Mouse (Mus musculus): Measurements from ENCODE around the gene Prss43. TPM values are rescaled to one million over a fixed set of nuclear protein-coding genes. Genes with fewer than 3 reads are reported as not detected.

Gene Prss43
- total and polyA plus RNA-seq, 3 experiments = not detected

DNA sequence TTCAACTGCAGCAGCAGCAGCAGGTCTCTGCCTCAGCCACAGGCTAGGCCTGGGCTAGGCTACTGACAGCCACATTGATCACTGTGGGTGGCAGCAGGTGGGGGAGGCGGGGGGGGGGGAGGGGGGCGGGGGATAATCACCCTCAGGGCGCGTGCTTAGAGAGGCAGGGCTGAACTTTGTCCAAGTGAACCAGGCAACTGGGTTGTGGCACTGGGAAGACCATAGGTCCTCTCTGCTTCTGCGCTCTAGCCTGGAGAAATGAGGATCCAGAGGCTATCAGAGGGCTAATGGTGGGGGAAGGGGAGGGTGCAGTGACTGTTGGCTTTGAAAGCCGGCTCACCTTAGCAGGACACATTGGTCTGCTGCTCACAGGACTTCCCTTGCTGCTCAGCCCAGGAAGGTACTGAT is 48.8 kb downstream of the Prss43 start:
- no peak overlapping the region for H3K4me3 ChIP-seq (replicated peaks in 1 of 3; ENCODE audit: low read depth in 2 of 3, low read length in 2 of 3, poor library complexity in 1 of 3)
- TF ChIP-seq USF2 (conservative IDR thresholded peaks at IDR 0.05; ENCODE audit: low read depth, low read length) = no peak
- TF ChIP-seq USF1 (IDR thresholded peaks at IDR 0.05; ENCODE audit: low read depth, low read length) = no peak
- no peak for TF ChIP-seq RAD21 (IDR thresholded peaks at IDR 0.05; ENCODE audit: low read depth, low read length)
- TF ChIP-seq SIN3A (IDR thresholded peaks at IDR 0.05; ENCODE audit: low read length) = no peak
- no peak for TF ChIP-seq MYC (IDR thresholded peaks at IDR 0.05; ENCODE audit: low read depth, low read length)
- no peak for TF ChIP-seq MEF2A (IDR thresholded peaks at IDR 0.05; ENCODE audit: borderline replicate concordance, low read depth, low read length)
- TF ChIP-seq E2F4 (IDR thresholded peaks at IDR 0.05; ENCODE audit: insufficient replicate concordance, low read depth, low read length) = no peak
- TF ChIP-seq CTCF (conservative IDR thresholded peaks at IDR 0.05 in 1 of 2, IDR thresholded peaks at IDR 0.05 in 1 of 2; ENCODE audit: low read depth in 2 of 2, low read length in 2 of 2) = no peak
- no peak for TF ChIP-seq SMC3 (IDR thresholded peaks at IDR 0.05; ENCODE audit: low read depth, low read length)
- TF ChIP-seq ZMIZ1 (IDR thresholded peaks at IDR 0.05; ENCODE audit: low read depth, low read length) = no peak
- TF ChIP-seq TCF12 (IDR thresholded peaks at IDR 0.05; ENCODE audit: low read depth, low read length) = no peak
- no peak for TF ChIP-seq GABPA (IDR thresholded peaks at IDR 0.05; ENCODE audit: insufficient replicate concordance, low read depth, low read length)
- TF ChIP-seq ZNF384 (IDR thresholded peaks at IDR 0.05; ENCODE audit: low read depth, low read length) = no peak
- no peak for TF ChIP-seq TBP (conservative IDR thresholded peaks at IDR 0.05; ENCODE audit: low read depth, low read length)
- no peak for TF ChIP-seq ETS1 (conservative IDR thresholded peaks at IDR 0.05; ENCODE audit: low read depth, low read length)
- no peak for TF ChIP-seq POLR2AphosphoS2 (IDR thresholded peaks at IDR 0.05; ENCODE audit: low read depth, low read length)
- TF ChIP-seq UBTF (IDR thresholded peaks at IDR 0.05; ENCODE audit: low read depth, low read length) = no peak
- no peak for TF ChIP-seq JUN (IDR thresholded peaks at IDR 0.05; ENCODE audit: insufficient read depth, low read depth, low read length)
- TF ChIP-seq PAX5 (IDR thresholded peaks at IDR 0.05; ENCODE audit: low read length) = no peak
- H3K9me3 ChIP-seq (replicated peaks; ENCODE audit: low read length) = no peaks in the 10 kb centered on the region
- H3K9ac ChIP-seq (ENCODE audit: insufficient read depth, low read depth) = no peak overlapping the region
- no peaks in the 10 kb centered on the region for H3K4me1 ChIP-seq (ENCODE audit: control insufficient read depth in 1 of 2, insufficient read depth in 2 of 2)
- DNase-seq (ENCODE audit: extremely low read depth) = no peak
- no peak overlapping the region for H3K4me2 ChIP-seq (ENCODE audit: insufficient read depth, low read depth, poor library complexity, severe bottlenecking)
- H3K36me3 ChIP-seq (replicated peaks in 1 of 2; ENCODE audit: control insufficient read depth in 1 of 2, insufficient read depth in 1 of 2, low read length in 1 of 2) = no peaks in the 10 kb centered on the region
- in situ Hi-C loops (cut with MboI; ENCODE audit: low pct_ligation_motif_present, low pct_unique_long_range_greater_than_20kb, low sequenced_read_pairs) (loop anchor here (5.0 kb wide), 1 partner anchor 148 kb away; no protein-coding TSS in a partner anchor), dilution Hi-C loops (cut with MboI; ENCODE audit: extremely low pct_ligation_motif_present, extremely low pct_unique_long_range_greater_than_20kb, low sequenced_read_pairs) (no loop called here)
- no peaks in the 10 kb centered on the region for H3K79me2 ChIP-seq (replicated peaks; ENCODE audit: control insufficient read depth, extremely low read depth, insufficient read depth, poor library complexity, severe bottlenecking)
- peaks cover 17% of the 10 kb centered on the region for H3K27me3 ChIP-seq (replicated peaks)
- H3K27ac ChIP-seq (ENCODE audit: insufficient read depth, low read depth) = no peak overlapping the region

DNA sequence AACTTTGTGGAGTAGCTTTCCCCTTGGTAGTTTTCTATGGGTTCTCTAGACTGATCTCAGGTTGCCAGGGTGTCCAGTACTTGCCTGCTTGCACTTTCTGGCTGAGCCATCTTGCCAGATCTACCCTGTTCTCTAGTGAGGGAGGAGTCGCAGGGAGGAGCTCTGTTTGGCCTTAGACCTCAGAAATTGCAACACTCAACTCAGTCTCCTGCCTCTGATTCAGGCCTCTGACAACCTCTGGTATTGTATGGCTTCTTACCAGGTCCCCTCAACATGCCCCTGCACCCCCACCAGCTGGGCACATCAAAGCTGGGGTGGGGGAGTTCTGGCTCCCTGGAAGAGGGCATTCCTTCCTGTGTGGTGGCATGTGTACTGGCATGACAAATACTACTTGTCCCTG is 50.9 kb downstream of the Prss43 start:
- Histone ChIP-seq H3K27ac (ENCODE audit: insufficient read depth, low read depth) (no peak overlapping the region), H3K4me3 (replicated peaks in 1 of 3; ENCODE audit: low read depth in 2 of 3, low read length in 2 of 3, poor library complexity in 1 of 3) (no peak overlapping the region), H3K9me3 (replicated peaks; ENCODE audit: low read length) (no peaks in the 10 kb centered on the region), H3K9ac (ENCODE audit: insufficient read depth, low read depth) (no peak overlapping the region), H3K36me3 (replicated peaks in 1 of 2; ENCODE audit: control insufficient read depth in 1 of 2, insufficient read depth in 1 of 2, low read length in 1 of 2) (no peaks in the 10 kb centered on the region), H3K4me1 (ENCODE audit: control insufficient read depth in 1 of 2, insufficient read depth in 2 of 2) (no peaks in the 10 kb centered on the region), H3K4me2 (ENCODE audit: insufficient read depth, low read depth, poor library complexity, severe bottlenecking) (no peak overlapping the region), H3K79me2 (replicated peaks; ENCODE audit: control insufficient read depth, extremely low read depth, insufficient read depth, poor library complexity, severe bottlenecking) (no peaks in the 10 kb centered on the region), H3K27me3 (replicated peaks) (peaks cover 29% of the 10 kb centered on the region)
- no peak for DNase-seq (ENCODE audit: extremely low read depth)
- TF ChIP-seq ELF1 (IDR thresholded peaks at IDR 0.05; ENCODE audit: low read depth, low read length) = no peak
- no peak for TF ChIP-seq HCFC1 (IDR thresholded peaks at IDR 0.05; ENCODE audit: low read depth, low read length)
- TF ChIP-seq CHD2 (IDR thresholded peaks at IDR 0.05; ENCODE audit: low read length) = no peak
- TF ChIP-seq PAX5 (IDR thresholded peaks at IDR 0.05; ENCODE audit: low read length) = no peak
- TF ChIP-seq GABPA (IDR thresholded peaks at IDR 0.05; ENCODE audit: insufficient replicate concordance, low read depth, low read length) = no peak
- no peak for TF ChIP-seq MAFK (IDR thresholded peaks at IDR 0.05; ENCODE audit: insufficient replicate concordance, low read length)
- no peak for TF ChIP-seq ZNF384 (IDR thresholded peaks at IDR 0.05; ENCODE audit: low read depth, low read length)
- no peak for TF ChIP-seq ZC3H11A (IDR thresholded peaks at IDR 0.05; ENCODE audit: low read depth, low read length)
- dilution Hi-C loops (cut with MboI; ENCODE audit: extremely low pct_ligation_motif_present, extremely low pct_unique_long_range_greater_than_20kb, low sequenced_read_pairs) (no loop called here), in situ Hi-C loops (cut with MboI; ENCODE audit: low pct_ligation_motif_present, low pct_unique_long_range_greater_than_20kb, low sequenced_read_pairs) (loop anchor here (5.0 kb wide), 1 partner anchor 150 kb away; no protein-coding TSS in a partner anchor)

All from CH12.LX (cell line).